Mouse (Mus musculus) stomach, postnatal 0 days (tissue): ENCODE measurements at regions not wholly inside any gene's neighbourhood (a gene's known extent, or its start where the extent isn't known, plus 50 kb on each side); places are given as distances from the start of the nearest gene placed in this dataset.

Source experiments
- CTCF ChIP-seq: IDR thresholded peaks from 2 replicates; pipeline ENCODE4 v1.5.1; 2016; ENCODE audit warnings: antibody characterized with exemption, low read depth, mild to moderate bottlenecking, moderate library complexity
- EP300 ChIP-seq: optimal IDR thresholded peaks from 2 replicates; pipeline ENCODE3; 2016; ENCODE audit warnings: antibody characterized with exemption

GRCm38 (mm10) chr5:89932999-89933398, 49.9 kb upstream of the Adamts3 start:
- 0 out of 2 replicates have a peak, but pooled peaks have one; percentile 17 for TF ChIP-seq CTCF
- no peak for TF ChIP-seq EP300
